Mouse (Mus musculus) duodenum, adult 2 months (tissue): ENCODE data around the gene Dennd6a. TPM values are rescaled to one million over a fixed set of nuclear protein-coding genes. Genes with fewer than 3 reads are reported as not detected.

Source experiments
- polyA plus RNA-seq: library from polyadenylated mRNA; depleted of rRNA; stranded (reverse); fragments of >200 nt; gene quantifications from 2 replicates; pipeline ENCODE4 v1.2.3, GENCODE M21; 2012; ENCODE audit warnings: low replicate concordance; rRNA removed

Dennd6a gene
- 5.3 and 6.7 TPM in 2 replicates for polyA plus RNA-seq

GRCm38 (mm10) chr14:26573556-26573955 lies at the start of gene Dennd6a:
Gene Dennd6a, plus strand, starts transcription at chr14:26573856.

GRCm38 (mm10) chr14:26534757-26535479 lies 38.7 kb upstream of the Dennd6a start, which contains the start of gene Slmap:
Gene Slmap, minus strand, starts transcription at chr14:26534931.

GRCm38 (mm10) chr14:26637851-26638707 lies 64.4 kb downstream of the Dennd6a start, which contains the start of gene Arf4:
Gene Arf4, plus strand, starts transcription at chr14:26638074.

GRCm38 (mm10) chr14:26669292-26670073 lies 95.8 kb downstream of the Dennd6a start, which contains the start of gene Pde12:
Gene Pde12, minus strand, starts transcription at chr14:26669883.

Other genes with a start within 250 kb of the Dennd6a start
- gene Slmap, start 38.9 kb upstream of the Dennd6a start, polyA plus RNA-seq: 18.3 and 25.0 TPM in 2 replicates
- 299 and 464 TPM in 2 replicates for gene Arf4, start 64.2 kb downstream of the Dennd6a start, polyA plus RNA-seq
- 3.9 and 4.3 TPM in 2 replicates for gene Pde12, start 96.0 kb downstream of the Dennd6a start, polyA plus RNA-seq
- gene Dnah12, start 119.4 kb downstream of the Dennd6a start, polyA plus RNA-seq: not detected in 2 replicates